Mouse (Mus musculus) ovary, postnatal 36 days (tissue): Measurements from ENCODE around the gene Lemd2.
A peak's percentile ranks its signal among the peaks of the same experiment; 100 is the strongest.

Source experiments
- DNase-seq: peaks from one replicate; pipeline ENCODE4 v3.0.0; 2022; ENCODE audit warnings: low spot score, mixed read lengths

Gene Lemd2

DNA sequence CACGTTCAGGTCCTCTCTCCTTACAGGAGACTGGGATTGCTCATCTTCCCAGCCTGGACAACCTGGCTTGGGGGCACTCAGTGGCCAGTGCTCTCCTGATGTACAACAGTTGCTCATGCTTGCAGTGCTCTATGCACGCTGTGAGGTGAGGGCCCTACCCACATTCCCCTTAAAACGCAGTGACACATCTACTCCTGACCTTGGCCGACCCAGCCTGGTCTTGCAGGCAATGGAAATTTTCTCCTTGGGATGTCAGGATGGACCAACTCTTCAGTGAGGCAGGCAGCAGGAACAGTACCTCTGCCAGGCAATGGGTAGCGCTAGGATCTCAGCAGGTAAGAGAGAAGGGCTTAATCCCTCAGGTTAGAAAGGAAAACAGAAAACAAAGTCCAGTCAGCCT, 17.2 kb downstream of the Lemd2 start:
- DNase-seq: no peak

DNA sequence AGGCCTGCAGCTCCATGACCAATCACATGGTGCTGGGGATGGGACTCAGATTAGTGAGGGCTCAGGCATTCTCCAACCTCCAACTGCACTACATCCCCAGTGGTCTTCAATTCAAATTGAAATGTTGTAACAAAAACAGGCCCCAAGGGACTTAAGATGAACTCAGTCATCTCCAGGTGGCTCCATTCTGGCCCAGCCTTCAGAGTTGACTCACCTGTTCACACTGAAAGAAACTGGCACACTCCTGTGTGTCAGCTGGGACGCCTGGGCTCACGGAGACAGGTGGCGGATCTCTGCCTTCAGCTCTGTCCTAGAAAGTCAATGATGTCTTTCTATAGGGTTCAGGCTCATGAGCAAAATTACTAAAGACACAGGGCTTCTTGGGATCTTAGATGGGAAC, 18.2 kb downstream of the Lemd2 start:
- no peak for DNase-seq

DNA sequence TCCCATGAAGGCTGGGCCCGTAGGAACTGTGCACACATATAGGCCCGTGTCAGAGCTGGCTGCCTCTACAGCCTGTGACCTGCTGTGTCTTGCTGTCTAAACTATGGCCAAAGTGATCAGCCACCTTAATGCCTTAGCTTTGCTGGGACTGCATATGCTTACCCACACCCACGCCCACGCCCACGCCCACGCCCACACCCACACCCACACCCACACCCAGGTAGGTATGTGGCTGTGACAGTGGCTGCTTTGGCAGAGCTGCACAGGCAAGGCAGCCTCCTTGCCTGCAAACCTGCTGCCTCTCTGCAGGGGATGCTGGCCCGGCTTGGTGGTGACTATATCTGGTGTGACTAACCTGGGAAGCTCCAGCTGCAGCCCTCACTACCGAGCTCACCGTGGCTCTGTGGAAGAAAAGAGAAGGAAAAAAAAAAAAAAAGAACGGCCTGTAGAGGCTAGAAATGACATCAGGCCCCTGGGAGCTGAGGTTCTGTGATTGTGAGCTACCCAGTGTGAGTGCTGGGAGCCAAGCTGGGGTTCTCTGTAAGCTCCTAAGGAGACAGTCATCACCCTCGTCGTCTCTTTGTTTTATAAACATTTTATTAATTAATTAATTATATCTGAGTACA, 20.5 kb downstream of the Lemd2 start:
- DNase-seq: no peak

DNA sequence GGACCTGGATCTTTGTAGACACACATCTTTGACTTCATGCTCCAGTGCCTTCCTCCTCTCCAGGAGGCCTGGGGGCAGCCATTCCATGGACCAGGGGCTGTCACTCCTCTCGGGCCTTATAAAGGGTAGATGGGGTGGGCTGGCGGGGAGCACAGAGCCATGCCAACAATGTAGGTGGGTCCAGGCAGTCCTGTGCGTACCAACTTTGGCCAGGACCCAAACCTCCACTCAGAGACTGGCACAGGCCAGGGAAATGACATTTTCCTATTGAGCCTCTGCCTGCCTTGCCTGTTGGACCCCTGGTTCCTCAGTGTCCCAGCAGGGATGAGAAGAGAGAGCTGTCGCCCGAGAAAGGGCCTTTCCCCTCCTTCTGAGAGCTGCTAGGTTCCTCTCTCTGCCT, 21.9 kb downstream of the Lemd2 start:
- DNase-seq: no peak

DNA sequence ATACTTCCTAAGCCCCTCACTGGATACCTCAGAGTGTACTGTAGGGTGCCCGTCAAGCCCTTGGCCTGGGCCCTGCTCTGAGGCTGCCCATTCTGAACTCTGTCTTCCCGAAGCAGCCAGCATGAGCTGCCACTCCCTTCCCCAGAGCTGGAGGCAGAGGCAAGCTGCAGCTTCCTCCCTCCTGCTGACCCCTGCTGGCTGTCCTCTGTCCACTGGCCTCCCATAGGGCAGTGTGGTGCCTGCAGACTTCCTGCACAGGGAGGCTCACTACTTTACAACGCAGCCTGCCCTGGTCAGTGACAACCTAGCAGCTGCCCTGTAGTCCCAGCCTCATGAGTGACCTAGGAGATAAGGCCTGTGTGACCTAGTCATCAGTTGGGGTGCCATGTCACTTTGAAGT, 22.6 kb downstream of the Lemd2 start:
- DNase-seq: peak; percentile 31

DNA sequence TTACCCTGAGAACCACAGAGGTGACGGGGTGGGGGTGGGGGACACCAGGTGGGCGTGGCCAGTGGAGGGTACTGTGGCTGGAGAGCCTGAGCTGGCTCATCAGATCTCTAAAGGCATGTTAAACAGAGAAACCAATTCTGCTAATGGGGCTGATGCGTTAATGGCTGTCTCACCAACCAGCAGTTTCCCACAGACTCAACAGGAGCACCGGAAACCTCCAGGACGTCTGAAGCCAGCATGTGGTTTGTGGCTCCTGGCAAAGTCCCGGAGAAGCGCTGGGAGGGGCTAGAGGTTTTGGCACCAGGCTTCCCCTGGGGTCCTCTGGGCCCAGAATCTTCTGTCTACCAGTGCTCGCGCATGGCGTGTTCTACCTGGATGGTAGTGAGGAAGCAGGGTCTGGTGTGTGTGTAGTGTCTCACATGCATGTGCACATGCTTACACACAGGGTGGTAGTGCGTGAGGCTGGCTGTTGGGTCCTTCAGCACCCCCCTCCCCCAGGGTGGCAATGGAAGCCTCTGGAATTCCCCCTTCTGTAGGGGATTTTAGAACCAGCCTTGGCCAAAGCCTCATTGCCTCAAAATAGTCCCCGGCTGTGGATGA, 24.5 kb downstream of the Lemd2 start:
- no peak for DNase-seq

DNA sequence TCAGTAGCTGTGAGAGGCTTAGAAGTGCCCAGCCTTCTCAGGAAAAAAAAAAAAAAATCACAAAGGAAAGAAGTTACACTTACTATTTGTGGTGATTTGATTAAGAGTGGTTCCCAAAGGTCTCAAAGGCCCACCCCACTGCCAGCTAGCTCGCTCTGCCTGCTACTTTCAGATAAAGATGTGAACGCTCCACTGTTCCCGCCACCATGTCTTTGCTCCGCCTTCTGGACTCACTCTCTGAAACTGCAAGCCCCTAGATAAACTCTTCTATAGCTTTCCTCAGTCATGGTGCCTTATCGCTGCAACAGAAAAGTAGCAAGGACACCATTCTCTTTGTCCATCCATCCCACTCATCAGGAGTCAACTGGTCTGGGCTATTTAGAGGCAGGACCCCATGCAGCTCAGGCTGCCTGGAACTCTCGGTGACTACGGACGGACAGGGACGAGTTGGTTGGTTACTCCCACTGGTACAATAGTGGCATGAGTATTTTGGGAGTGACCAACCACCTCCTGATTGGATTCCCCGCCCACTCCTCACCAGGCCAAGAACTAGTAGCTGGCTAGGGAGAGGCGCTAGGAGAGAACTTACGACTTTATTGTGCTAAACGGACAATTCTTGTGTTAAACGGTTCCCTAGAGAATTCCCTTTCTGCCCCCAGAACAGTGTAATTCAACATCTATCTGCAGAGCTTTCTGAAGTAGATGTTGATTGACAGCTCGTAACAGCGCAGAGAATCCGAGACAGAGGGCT, 25.7 kb downstream of the Lemd2 start:
- no peak for DNase-seq

DNA sequence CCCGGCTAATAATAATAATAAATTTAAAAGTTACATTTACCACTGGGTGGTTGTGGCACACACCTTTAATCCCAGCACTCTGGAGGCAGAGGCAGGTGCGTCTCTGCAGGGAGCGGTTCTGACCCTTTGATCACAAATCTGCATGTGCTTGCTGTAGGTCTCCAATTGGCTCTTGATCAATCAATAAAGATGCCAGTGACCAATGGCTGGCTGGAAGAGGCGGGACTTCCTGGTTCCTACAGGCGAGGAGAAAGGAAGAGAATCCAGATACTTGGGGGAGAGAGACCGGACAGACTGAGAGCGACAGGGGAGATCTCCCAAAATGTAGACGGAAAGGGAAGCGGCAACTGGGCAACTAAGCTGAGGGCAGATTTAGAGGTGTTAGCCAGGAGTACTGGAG, 26.2 kb downstream of the Lemd2 start:
- DNase-seq: no peak

DNA sequence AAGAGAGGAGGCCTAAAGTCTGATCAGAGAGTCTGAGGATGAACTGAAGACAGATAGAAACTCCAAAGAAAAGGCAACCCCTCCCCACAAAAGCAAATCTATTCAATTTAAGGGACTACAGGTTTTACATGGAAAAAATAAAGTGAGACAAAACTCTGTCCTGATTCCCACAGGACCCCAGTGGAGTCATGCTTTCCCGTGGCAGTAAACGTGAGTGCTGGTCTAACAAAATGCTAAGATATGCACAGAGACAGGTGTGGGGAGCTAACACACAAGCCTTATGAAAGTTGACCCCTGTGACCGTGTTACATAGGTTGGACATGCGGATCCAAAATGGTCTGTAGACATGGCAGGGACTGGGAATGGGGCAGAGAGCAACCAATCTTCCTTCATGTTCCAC, 27.5 kb downstream of the Lemd2 start:
- DNase-seq: no peak

DNA sequence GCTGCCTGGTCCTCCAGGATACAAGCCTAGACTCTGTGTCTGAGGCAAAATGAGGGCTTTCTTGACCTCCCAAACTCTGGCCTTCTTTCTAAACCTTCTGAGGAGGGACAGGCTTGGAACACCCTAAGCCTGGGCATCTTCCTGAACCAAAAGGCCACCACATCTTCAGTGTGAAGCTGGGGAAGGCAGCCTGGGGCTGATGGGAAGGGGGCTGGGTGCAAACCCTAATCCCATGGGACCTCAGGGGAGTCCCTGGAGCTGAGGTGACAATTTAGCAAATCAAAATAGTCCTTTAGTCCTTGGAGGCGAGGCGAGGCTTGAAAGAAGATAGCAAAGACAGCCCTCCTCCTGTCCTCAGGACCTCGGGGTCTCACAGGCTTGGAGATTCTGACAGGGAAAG, 28.0 kb downstream of the Lemd2 start:
- no peak for DNase-seq

DNA sequence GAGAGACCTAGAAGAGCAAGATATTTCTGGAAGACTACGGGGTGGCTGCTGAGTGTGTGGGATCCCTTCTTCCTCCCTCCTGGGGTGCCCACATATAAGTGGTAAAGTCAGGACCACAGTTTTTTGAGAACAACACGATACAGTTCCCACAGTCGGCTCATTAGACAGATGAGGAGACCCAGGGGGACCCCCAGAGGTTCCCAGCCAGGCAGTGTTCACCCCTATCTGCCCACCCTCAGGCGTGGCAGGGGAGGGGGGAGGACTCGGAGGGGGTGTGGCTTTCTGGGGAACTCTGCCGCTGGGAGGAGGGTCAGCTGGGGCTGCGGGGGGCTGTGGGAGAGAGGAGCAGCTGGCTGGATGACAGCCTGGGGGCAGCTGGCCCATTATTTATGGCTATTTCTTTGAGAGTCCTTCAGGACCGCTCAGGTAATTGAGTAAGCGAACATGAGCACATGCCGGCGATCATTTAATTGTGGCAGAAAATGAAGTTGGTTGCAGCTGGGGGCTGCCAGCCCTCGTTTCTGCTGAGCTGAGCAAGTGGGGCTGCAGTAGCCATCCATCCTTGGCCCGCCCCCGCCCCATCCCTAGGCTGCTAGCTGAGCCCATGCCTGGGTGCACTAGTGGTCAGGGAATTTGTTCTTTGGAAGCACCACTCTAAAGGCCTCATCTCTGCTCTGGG, 28.9 kb downstream of the Lemd2 start:
- no peak for DNase-seq

DNA sequence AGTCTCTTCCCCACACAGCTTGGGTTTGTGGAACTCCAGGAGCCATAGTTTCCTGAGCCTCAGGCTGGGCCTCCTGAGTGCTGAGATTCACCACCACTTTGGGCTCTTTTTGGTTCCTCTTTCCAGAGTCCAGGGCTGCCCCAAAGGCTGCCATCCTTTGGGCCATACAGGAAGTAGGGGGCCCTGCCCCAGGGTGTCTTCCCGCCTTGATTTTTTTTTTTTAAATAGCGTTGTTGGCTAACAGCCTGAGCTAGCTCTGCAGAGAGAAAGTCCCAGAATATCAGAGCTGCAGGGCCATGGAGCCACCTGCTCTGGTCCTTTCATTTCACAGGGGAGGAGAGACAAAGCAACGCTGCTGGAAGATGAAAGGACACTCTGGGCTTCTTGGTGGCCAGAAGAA, 30.6 kb downstream of the Lemd2 start:
- no peak for DNase-seq

DNA sequence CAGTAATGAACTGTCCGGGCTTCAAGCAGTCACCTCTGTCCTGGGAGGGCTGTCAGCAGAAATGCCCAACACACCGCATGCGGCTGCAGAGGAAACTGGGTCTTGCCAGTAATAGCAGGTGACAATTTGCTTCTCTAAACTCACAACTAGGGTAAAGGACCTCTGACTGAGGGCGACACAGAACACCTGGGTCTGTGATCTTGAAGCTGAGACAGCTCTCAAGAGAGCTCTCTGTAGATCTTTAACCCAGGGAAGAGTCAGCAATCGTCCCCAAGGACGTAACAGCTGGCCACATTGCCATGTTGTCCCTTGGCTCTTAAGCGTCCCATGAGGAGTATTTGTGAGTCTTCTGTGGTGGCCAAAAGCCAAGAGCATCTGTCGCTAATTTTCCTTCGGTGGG, 31.8 kb downstream of the Lemd2 start:
- no peak for DNase-seq

DNA sequence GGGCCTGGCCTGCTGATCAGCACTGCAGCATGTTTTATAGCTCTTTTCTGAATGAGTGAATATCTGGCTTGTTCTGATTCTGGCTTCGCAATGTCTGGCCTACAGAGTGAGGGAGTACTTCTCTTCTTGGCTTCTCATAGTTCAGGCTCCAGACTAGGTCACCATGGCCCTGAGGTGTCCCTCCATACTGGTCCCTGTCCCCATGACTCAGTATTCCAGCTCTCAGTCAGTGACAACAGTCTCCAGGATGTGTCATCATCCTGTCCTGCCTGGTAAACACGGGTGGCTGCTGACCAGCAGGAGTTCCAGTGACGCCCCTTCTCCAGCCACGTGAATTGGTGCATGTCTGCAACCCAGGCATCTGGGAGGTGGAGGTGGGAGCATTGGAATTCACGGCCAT, 33.1 kb downstream of the Lemd2 start:
- DNase-seq: no peak

DNA sequence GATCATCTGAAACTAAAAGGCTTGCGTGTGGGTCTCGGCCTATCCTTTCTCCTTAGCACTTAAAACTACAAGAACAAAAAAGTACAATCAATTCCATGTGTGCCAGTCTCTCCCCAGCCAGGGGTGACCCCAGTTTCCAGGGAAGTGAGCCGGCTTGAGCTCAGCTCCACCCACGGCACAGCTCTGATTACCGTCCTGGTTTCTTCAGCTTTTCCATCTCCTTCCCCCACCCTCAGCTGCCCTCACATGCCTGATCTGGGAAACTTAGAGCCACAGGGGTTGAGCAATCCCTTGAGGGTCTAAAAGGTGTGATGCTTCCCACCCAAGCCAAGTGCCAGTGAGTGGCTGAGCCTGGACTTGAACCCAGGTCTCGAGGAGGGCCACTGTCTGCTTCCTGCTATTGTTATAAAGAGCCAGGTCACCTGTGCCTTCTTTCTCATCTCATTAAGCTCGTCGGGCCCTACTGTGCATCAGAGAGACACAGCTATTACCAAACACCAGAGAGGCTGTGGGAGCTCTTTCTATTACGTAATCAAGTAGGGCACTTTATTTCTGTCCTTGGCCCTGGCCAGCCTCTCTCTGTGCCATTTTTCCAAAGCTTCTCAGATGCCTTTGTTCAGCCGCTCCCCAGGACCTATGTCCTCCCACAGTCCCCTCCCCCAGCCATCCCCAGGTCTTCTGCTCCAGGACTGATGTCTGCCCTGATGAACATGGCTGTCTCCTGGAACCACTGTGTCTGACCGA, 34.1 kb downstream of the Lemd2 start:
- DNase-seq: no peak

DNA sequence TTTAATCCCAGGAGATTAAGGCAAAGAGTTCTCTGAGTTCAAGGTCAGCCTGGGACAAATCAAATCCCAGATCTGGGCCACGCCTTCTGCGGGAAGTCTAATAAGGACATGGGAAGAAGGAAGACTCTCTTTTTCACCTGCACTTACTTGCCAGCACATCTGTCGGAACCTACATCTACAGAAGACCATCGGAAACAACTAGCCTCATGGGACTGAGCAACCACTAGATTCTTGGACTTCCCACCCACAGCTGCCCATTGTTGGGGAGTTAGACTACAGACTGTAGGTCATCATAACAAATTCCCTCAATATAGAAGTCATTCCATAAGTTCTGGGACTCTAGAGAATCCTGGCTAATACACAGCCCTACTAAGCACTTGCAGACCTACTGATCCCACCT, 35.7 kb downstream of the Lemd2 start:
- no peak for DNase-seq

DNA sequence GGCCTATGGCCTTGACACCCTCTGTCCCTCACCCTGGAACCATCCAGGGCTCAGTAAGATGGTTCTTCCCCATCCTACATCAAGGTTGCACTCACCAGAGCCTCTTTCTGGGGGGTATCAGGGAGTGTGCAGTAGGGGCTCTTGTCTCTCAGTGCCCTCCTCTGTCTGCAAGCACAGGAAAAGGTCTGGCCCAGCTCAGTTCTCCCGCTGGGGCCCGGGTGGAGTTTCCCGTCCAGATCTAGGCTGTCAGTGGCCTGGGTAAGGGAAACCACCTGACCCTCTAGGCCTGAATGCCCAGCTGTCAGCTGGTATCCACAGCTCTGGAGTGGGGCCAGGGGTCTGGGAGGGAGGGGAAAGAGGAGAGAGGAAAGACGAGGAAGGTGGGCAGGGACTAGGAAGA, 36.7 kb downstream of the Lemd2 start, which contains the start of gene Ip6k3:
TSS of gene Ip6k3 (minus strand) at position 251 of the 400 bp plus-strand sequence.
- no peak for DNase-seq

DNA sequence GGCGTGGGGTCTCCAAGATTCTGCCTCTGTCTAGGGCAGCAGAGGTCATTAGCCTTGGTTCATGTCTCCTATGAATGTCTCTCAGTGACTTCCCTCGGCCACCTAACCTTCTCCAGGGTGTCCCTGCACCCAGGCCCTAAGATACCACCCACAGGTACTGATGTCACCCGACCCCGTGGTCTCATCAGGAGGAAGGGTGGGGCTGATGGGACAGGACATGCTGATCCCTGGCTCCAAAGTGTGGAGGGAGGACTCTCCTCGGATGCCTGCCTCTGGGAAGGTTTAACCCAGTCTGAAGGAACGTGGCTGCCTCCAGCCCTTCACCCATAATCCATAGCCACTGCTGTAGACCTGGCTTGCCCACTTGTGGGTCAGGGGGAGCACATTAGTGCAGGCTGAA, 37.4 kb downstream of the Lemd2 start:
- DNase-seq: no peak

DNA sequence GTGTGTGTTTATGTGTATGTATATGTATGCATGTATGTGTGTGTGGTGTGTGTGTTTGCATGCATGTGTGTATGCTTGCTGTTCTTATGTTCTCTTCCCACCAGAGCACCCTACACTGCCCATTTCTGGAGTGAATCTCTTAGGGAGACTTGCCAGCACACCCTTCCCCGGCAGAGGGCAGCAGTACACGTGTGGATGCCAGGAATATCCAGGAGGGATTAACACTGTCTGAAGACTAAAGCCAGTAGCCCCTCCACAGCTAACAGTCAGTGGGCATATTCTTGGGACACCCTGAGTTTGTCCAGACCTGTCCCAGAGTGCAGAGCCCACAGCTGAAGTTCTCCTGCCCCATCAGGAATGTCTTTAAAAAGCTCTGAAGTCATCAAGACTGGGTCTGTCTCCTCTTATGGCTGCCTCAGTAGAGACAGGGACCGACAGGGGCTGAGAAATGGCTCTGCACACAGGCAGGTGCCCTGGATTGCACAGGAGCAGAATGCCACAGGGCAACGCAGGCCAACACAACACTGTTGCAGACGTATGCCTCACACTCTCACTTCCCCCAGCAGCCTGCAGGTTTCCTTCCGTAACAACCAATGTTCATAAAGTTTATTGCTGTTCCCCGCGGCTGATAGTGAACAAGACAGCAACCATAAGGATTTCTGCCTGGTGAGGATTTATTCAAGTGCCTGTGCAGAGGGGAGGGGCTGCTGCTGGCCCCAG, 39.1 kb downstream of the Lemd2 start:
- DNase-seq: peak; percentile 36

DNA sequence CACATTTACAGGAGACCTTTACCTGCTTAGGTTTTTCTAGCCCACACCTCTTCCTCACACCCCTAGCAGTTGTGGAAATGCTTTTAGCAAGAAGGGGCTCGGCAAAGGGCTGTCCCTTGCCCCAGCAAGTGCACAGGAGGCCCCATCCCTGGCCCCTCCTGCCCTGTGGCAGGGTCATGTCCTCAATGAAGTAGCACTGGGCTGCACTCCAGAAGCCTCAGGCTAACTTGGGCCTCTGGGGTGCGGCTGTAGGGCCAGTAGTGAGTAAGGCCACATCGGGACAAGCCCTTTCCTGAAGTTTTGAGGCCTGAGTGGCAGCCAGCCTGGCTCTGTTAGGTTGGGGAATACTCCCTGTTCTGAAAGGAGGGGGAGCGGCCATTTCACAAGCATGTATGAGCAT, 43.4 kb downstream of the Lemd2 start:
- DNase-seq: no peak

DNA sequence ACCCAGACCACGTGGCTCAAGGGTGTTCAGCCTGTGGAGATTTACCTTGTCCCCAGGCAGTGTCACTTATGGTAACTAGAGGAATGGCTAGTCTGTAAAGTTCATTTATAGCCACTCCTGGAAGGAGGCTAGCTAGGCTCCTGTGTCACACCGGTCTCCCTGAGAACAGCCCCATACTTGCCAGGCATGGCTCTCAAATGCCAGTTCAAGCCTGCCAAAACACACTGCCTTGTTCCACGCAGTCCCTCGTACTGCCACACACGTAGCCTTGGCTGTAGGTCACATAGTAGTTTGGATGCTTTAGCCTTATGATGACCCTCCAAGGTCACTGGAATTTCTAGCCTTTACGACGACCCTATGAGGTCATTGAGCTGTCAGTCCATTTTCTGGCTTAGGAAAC, 45.1 kb downstream of the Lemd2 start:
- no peak for DNase-seq

DNA sequence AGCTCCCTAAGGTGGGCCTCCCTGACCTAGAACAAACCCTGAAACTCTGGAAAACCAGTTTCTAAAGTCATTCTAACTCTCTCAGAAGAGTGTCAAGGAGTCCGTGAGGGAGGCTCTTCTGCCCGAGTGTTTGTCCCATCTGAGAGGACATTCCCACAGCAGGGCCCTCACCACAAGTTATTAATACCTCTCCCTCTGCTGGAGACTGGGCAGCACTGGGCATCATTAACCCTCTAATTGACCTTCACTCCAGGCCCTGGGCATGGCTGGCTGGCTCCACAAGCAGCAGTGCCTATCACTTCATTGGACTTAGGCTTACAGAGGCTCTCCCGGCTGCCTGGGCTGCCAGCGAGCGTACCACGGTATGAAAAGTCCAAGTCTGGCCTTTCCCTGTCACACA, 45.8 kb downstream of the Lemd2 start:
- no peak for DNase-seq
